Mouse (Mus musculus) frontal cortex, postnatal 36 days (tissue): ENCODE data around the gene Fmnl2.
A peak's percentile ranks its signal among the peaks of the same experiment; 100 is the strongest.

Source experiments
- DNase-seq, 2 experiments: peaks; one replicate each; pipeline ENCODE4 v3.0.0; 2022; ENCODE audit warnings: low spot score in 2 of 2

The Fmnl2 gene

DNA sequence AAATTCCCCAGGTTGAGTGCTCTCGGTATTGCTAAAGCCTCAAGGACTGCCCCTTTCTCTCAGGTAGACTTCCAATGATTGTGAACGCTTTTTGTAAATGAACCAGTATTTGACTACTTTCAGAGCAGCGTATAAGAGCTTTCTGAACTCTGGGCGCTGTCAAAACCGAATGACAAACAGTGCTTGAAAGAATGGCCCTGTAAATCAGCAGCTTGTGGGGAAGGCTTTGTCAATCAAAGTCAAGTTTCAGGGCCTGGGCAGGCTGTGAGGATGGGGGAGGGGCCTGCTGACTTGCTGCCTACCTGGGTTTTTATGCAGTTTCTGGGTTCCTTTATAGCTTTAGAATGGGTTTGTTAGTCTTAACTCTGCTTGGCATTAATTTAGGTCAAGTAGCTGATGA, 56.1 kb downstream of the Fmnl2 start:
- no peak for DNase-seq

DNA sequence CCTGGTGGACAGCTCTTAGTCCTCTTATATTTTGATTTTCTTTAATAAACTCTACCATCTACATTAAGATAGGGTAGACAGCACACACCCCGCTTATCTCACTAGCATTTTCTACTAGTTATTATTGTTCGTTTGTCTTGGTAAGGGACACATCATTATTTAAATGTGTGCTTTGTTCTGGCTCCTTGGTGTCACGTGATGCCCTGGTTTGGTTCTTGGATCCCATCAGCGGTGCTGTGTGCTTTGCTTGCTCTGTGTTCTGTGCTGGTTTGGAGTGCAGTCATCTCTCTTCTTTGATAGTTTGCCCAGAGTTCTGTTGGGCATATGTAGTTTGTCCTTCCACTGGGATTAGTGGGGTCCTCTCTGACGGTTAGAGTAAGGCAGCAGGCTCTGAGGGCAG, 57.9 kb downstream of the Fmnl2 start:
- DNase-seq, result no peak

DNA sequence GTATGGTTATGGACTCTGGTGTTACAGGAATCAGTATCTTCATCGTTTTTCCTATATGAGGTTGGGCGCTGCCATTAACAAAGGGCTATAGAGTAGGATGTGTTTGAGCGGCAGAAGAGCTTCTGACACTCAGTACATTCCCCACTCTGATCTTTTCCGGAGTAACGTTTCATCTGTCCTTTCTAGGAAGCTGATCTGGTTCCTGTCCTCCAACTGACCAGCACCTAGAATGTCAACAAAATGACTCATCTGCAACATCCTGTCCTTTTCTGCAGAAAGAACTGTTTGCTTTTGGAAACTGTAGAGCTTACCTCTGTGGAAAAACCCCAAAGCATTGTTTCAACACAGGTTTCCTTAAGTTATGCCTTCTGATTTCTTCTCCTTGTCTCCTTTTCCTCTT, 60.4 kb downstream of the Fmnl2 start:
- DNase-seq, result no peak

- no peak for DNase-seq
Measured at GRCm38 (mm10) chr2:52920701-52921435, 63.2 kb downstream of the Fmnl2 start.

- no peak for DNase-seq
Measured at GRCm38 (mm10) chr2:52925062-52925461, 67.4 kb downstream of the Fmnl2 start.

GRCm38 (mm10) chr2:52927381-52927780, 69.7 kb downstream of the Fmnl2 start:
- DNase-seq, result no peak

GRCm38 (mm10) chr2:52927858-52928301, 70.2 kb downstream of the Fmnl2 start:
- DNase-seq, result no peak

- DNase-seq, result no peak
Measured at GRCm38 (mm10) chr2:52928401-52928800, 70.7 kb downstream of the Fmnl2 start.

GRCm38 (mm10) chr2:52930106-52930868, 72.6 kb downstream of the Fmnl2 start:
- no peak for DNase-seq

GRCm38 (mm10) chr2:52931315-52931714, 73.7 kb downstream of the Fmnl2 start:
- DNase-seq, result no peak

- no peak for DNase-seq
Measured at GRCm38 (mm10) chr2:52935906-52936305, 78.2 kb downstream of the Fmnl2 start.

GRCm38 (mm10) chr2:52938351-52939074, 80.9 kb downstream of the Fmnl2 start:
- no peak for DNase-seq

- no peak for DNase-seq
Measured at GRCm38 (mm10) chr2:52943644-52944423, 86.2 kb downstream of the Fmnl2 start.

- no peak for DNase-seq
Measured at GRCm38 (mm10) chr2:52944594-52944993, 86.9 kb downstream of the Fmnl2 start.

GRCm38 (mm10) chr2:52946074-52946473, 88.4 kb downstream of the Fmnl2 start:
- DNase-seq, result no peak

GRCm38 (mm10) chr2:52946524-52947186, 89.0 kb downstream of the Fmnl2 start:
- no peak for DNase-seq

DNA sequence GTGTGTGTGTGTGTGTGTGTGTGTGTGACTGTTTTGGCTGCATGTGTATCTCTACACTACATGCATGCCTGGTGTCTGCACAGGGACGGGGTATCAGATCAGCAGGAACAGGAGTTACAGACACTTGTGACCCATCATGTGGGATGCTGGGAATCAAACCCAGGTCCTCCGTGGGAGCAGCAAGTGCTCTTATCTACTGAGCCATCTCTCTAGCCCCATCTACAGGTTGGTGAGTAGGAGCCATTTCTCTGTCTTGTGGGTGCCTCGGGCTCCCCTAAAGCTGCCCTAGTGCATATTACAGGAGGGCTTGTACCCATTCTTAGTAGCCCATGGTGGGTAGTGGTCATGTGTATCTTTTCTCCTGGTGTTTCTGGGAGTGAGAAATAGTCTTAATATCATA, 90.7 kb downstream of the Fmnl2 start:
- no peak for DNase-seq

DNA sequence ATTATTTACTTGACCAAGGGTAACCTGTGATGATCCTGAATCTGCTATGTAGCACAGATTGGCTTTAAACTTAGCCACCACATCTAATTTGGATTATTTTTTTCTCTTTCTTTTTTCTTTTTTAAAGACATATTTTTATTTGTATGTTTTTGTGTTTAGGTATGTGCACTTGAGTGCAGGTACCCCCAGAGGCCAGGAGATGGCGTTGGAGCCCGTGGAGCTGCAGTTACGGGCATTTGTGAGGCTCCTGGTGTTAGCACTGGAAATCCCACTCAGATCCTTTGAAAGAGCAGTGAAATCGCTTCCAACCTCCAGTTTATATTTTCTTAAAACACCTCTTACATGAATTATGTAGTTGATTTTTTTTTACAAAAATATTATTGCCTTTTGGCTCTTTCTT, 91.9 kb downstream of the Fmnl2 start:
- no peak for DNase-seq

- no peak for DNase-seq
Measured at GRCm38 (mm10) chr2:52950226-52950625, 92.6 kb downstream of the Fmnl2 start.

DNA sequence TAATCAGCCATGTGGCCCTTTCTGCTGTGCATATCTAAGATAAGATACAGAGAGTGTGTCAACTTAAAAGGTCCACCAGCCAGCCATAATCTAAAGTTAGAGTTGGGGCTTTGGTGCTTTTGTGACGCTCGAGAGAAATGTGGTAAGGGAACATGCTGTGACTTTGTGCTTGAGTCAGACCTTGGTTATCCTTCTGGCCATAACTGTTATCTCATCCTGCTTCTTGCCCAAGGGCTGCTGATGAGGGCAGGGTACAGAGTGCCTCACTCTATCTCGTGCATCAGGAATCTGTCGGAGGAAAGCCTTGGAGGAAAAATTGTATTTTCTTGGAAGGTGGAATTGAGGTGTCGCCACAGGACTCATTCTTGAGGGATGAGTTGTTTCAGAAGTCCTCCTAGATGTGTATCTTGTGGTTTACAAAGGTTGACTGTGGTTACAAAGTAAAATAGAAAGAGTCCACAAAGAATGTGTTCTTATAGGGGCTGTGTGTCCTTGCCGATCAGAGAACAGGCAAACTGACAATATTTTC, 94.6 kb downstream of the Fmnl2 start:
- DNase-seq, result no peak

DNA sequence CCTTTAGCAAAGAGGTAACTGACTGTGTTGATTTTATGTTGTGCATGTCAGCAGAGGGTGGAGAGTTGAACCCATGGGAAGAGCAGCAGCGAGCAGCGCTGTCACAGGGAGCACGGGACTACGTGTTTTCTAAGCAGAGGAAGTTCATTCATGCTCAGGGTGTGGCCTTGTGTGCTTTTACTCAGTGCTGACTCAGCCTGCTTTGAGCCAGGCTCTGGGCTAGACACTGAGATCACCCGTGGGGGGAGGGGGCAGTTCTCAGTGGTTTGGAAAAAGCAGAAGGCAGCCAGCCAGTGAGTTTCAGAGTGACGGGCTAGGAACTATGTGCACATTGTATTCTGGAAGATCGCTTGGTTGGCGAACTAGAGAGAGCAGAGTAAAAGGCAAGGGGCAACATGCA, 97.4 kb downstream of the Fmnl2 start:
- DNase-seq, result peak; percentile 53 to 67
